Mouse (Mus musculus): Measurements from ENCODE around the gene Rhox11. TPM values are rescaled to one million over a fixed set of nuclear protein-coding genes. Genes with fewer than 3 reads are reported as not detected.
"Not testable (repeated sequence)": the region's sequence is repeated elsewhere in the genome, so short reads cannot be mapped to it uniquely, and the experiment has no call there.

Gene Rhox11
- not detected in 2 replicates for polyA plus RNA-seq (2015; fragmentation: Nextera tagmentation; extraction: Ambion mirVana)

DNA sequence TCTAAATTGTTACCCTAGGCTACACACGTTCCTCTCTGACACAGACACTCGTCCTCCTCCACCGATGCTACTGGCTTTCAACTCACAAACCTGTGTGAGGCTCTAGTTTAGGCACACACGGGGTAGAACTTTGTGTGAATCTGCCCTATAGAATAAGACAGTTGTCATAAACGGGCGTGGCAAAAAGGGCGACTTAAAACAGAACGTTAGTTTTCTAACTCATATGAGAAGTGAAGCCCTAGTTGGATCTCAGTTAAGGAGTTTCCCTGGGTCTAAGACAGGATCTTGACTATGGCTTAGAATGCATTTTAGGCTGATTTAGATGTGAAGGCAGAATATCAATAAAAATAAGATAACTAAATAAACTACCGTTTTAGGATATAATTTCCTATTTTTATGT is at the start of gene Rhox11:
Gene Rhox11, minus strand, starts transcription at position 101 of the 400 bp plus-strand sequence.
- Histone ChIP-seq H3K4me2 (no peak within 1 kb of the TSS), H3K9ac (no peak within 1 kb of the TSS), H3K4me1 (no peaks in the 10 kb centered on the region), H3K9me3 (replicated peaks) (no peaks in the 10 kb centered on the region), H3K36me3 (ENCODE audit: poor library complexity, severe bottlenecking) (no peaks in the 10 kb centered on the region), H3K4me3 (no peak within 1 kb of the TSS), H3K27ac (no peak within 1 kb of the TSS), H3K27me3 (no peaks in the 10 kb centered on the region)
- WGBS = 85% methylated on average over 9 of the region's 9 CpGs
- no peak for ATAC-seq

DNA sequence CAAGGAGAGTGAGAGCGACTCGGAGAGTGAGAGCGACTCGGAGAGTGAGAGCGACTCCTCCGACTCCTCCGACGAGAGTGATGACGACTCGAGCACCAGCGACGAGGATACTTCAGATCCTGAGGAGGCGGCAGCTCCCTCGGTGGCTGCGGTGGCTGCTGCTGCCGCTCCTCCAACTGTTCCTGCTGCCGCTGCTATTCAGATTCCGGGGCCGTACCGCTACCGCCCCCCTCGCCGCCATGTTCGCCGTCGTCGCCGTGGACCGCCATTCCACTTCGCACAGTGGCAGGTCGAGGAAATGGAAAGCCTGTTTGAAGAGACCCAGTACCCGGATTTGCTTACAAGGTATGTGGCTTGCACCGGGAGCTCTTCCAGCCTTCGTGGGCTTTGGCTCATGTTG is 36.5 kb upstream of the Rhox11 start:
- no peaks in the 10 kb centered on the region for H3K27me3 ChIP-seq
- H3K4me2 ChIP-seq = no peak overlapping the region
- no peaks in the 10 kb centered on the region for H3K36me3 ChIP-seq (ENCODE audit: poor library complexity, severe bottlenecking)
- H3K9ac ChIP-seq = no peak overlapping the region
- no peaks in the 10 kb centered on the region for H3K4me1 ChIP-seq
- whole genome bisulfite sequencing = 86% methylated on average over 22 of the region's 34 CpGs
- H3K4me3 ChIP-seq = no peak overlapping the region
- ATAC-seq = no peak
- peaks cover 16% of the 10 kb centered on the region; the same call in 1 of the 2 replicates for H3K9me3 ChIP-seq (replicated peaks)
- no peak overlapping the region for H3K27ac ChIP-seq

DNA sequence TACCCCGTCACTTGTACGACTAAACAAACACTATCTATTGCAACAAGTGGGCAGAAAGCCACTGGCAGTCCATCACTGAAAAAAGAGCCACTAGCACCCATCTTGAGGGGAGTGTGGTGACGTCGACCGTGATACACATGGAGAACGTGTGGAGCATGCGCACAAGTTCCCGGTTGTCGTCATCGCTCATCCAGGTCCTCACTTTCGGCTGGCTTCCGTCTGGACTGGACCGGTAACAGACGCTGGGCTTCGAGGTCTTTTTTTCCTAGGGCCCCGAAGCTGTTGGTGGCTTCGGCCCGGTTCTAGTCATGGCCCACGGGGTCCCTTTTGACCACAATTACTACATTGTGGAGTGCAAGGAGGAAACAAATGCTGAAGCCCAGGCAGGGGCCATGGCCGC is 36.0 kb upstream of the Rhox11 start, which contains the start of gene Rhox13:
Gene Rhox13, plus strand, starts transcription at position 238 of the 400 bp plus-strand sequence.
- Histone ChIP-seq H3K4me2 (no peak within 1 kb of the TSS), H3K4me3 (no peak within 1 kb of the TSS), H3K27me3 (no peaks in the 10 kb centered on the region), H3K36me3 (ENCODE audit: poor library complexity, severe bottlenecking) (no peaks in the 10 kb centered on the region), H3K9me3 (replicated peaks) (peaks cover 16% of the 10 kb centered on the region; the same call in 1 of the 2 replicates), H3K4me1 (no peaks in the 10 kb centered on the region), H3K27ac (no peak within 1 kb of the TSS), H3K9ac (no peak within 1 kb of the TSS)
- 95% methylated on average over 20 of the region's 20 CpGs for WGBS
- no peak for ATAC-seq

DNA sequence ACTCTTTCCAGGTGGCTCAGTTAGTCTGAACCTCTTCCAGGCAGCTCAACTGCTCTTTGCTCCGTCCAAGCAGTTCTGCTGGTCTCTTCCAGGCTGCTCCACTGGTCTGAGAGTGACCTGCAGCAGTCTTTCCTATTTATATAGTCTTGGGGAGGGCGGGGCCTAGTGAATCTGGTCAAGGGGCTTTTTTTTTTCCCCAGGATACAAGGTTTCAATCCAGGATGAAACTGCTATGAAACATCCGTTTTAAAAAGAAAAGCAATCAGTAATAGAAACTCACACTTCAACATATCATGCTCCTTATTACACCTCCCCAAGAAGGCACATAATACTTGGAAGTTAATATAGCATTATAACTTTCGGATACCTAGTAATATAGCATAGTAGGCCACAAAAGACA is 25.9 kb upstream of the Rhox11 start, which contains the start of gene Rhox12:
Gene Rhox12, minus strand, starts transcription at position 101 of the 400 bp plus-strand sequence.
- WGBS = 80% methylated on average over 4 of the region's 4 CpGs
- H3K4me2 ChIP-seq = no peak within 1 kb of the TSS
- H3K36me3 ChIP-seq (ENCODE audit: poor library complexity, severe bottlenecking) = no peaks in the 10 kb centered on the region

DNA sequence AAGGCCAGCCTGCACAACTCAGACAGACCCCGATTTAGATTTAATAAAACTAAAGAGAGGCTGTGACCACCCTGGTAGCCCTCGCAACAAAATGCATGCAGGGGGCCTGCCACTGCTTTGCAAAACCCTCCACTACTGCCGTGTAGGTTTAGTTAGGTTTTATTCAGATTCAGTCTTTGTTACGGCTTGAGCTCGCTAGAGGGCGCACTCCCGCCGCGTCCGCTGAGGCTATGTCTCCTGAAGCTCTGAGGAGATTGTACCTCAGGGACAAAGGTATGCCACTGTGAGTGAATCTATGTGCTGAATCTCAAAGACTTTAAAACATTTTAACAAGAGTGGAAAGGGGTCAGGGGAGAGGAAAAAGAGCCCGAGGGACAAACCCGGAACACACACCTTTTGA is 715 bp downstream of the Rhox11 start:
- Histone ChIP-seq H3K4me2 (no peak overlapping the region), H3K4me3 (no peak overlapping the region), H3K27me3 (no peaks in the 10 kb centered on the region), H3K9me3 (replicated peaks) (no peaks in the 10 kb centered on the region), H3K9ac (no peak overlapping the region), H3K36me3 (ENCODE audit: poor library complexity, severe bottlenecking) (no peaks in the 10 kb centered on the region), H3K27ac (no peak overlapping the region), H3K4me1 (no peaks in the 10 kb centered on the region)
- peak; percentile 63; the same call in 1 of the 2 replicates for ATAC-seq
- 18% methylated on average over 12 of the region's 12 CpGs for WGBS

More for the DNA sequence above, 25.9 kb upstream of the Rhox11 start, which contains the start of gene Rhox12:
- no peak within 1 kb of the TSS for H3K9ac ChIP-seq
- no peaks in the 10 kb centered on the region for H3K27me3 ChIP-seq
- H3K27ac ChIP-seq = no peak within 1 kb of the TSS
- H3K4me3 ChIP-seq = no peak within 1 kb of the TSS
- no peak for ATAC-seq
- H3K9me3 ChIP-seq (replicated peaks) = no peaks in the 10 kb centered on the region
- H3K4me1 ChIP-seq = no peaks in the 10 kb centered on the region

DNA sequence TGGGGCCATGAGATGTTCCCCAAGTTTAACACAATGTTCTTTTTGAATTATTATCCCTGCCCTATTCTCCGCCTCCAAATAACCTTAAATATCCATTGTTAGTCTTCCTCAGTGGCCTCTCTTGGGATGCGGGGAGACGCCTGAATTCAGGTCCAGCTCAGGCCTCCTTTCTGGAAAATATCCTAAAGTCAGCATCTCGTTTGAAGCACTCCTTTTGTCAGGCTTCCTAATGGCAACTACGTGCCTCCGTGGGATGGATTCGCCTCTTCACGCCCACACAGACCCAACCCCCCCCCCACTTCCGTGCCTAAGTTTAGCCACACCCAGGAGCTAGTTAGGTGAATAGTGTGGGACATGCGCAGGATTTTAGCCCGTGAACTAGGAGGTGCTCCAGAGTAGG is 18.8 kb downstream of the Rhox11 start, which contains the start of gene Rhox10:
Gene Rhox10, plus strand, starts transcription at position 301 of the 400 bp plus-strand sequence.
- no peaks in the 10 kb centered on the region for H3K27me3 ChIP-seq
- no peak within 1 kb of the TSS for H3K27ac ChIP-seq
- ATAC-seq = no peak
- H3K9ac ChIP-seq = no peak within 1 kb of the TSS
- no peaks in the 10 kb centered on the region for H3K9me3 ChIP-seq (replicated peaks)
- no peaks in the 10 kb centered on the region for H3K4me1 ChIP-seq
- H3K4me2 ChIP-seq = no peak within 1 kb of the TSS
- no peak within 1 kb of the TSS for H3K4me3 ChIP-seq
- WGBS = 89% methylated on average over 11 of the region's 11 CpGs
- H3K36me3 ChIP-seq (ENCODE audit: poor library complexity, severe bottlenecking) = no peaks in the 10 kb centered on the region

DNA sequence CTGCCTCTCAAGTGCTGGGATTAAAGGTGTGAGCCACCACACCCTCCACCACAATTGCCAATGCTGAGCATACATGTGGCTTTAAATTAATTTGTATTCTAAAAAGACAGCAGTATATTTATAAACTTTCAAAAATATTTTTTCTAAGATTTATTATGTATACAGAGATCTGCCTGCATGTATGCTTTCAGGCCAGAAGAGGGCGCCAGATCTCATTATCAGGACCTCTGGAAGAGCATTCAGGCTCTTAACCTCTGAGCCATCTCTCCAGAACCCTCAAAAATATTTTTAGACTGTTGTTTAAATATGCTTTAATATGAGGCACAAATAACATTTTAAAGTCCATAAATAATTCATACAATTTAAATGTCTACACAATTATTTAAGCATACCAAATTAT is 23.4 kb downstream of the Rhox11 start:
- no peaks in the 10 kb centered on the region for H3K4me1 ChIP-seq
- no peak for ATAC-seq
- H3K27me3 ChIP-seq = no peaks in the 10 kb centered on the region
- no peak overlapping the region for H3K4me2 ChIP-seq
- H3K9me3 ChIP-seq (replicated peaks) = no peaks in the 10 kb centered on the region
- H3K36me3 ChIP-seq (ENCODE audit: poor library complexity, severe bottlenecking) = no peaks in the 10 kb centered on the region
- H3K4me3 ChIP-seq = no peak overlapping the region
- H3K9ac ChIP-seq = no peak overlapping the region
- 0% methylated on average over 1 of the region's 1 CpGs for whole genome bisulfite sequencing
- no peak overlapping the region for H3K27ac ChIP-seq

DNA sequence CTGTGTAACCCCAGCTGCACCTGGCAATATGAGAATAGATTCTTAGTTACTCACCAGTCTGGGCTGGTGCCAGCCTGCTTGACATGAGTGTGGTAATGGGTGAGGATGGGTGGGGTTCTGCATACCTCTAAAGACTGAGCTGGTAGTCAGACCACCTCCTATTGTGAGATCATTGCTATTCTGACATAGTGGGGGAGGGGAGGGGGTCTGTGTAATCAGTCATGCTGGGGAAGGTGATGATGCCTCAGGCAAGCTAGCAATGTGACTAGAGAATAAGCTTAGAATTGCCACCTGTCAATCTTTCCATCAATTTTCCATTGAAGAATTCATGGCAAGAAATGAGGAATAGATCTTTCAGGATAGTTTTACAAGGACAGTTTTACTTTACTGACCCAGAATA is 41.9 kb downstream of the Rhox11 start, which contains the start of gene Btg1-ps2:
Gene Btg1-ps2, minus strand, starts transcription at position 101 of the 400 bp plus-strand sequence.
- not testable (repeated sequence) for H3K36me3 ChIP-seq (ENCODE audit: poor library complexity, severe bottlenecking); H3K4me1 ChIP-seq; H3K27ac ChIP-seq; H3K9ac ChIP-seq; H3K9me3 ChIP-seq (replicated peaks); H3K4me2 ChIP-seq; ATAC-seq; H3K27me3 ChIP-seq; H3K4me3 ChIP-seq

DNA sequence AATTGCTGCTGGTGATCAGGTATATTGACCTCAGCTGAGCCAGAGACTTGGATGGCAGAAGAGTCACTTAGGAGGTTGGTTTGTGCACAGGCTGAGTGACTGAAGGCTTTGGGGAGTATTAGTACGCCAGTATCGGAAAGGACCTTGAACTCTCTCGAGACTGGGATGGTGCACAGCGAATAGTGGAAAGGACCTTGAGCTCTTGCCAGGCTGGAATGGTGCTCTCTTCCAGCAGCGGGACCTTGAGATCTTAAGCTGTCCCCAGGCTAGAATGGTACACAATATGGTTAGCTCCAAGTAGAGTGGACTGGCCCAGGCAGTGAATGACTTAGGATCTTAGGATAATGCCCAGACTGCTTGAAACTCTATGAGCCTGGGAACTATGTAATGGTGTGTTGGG is 45.3 kb downstream of the Rhox11 start:
- no peak overlapping the region for H3K4me2 ChIP-seq
- ATAC-seq = no peak
- no peaks in the 10 kb centered on the region for H3K9me3 ChIP-seq (replicated peaks)
- no peak overlapping the region for H3K4me3 ChIP-seq
- no peak overlapping the region for H3K27ac ChIP-seq
- H3K27me3 ChIP-seq = no peaks in the 10 kb centered on the region
- H3K9ac ChIP-seq = no peak overlapping the region
- H3K36me3 ChIP-seq (ENCODE audit: poor library complexity, severe bottlenecking) = no peaks in the 10 kb centered on the region
- WGBS = 93% methylated on average over 5 of the region's 5 CpGs
- H3K4me1 ChIP-seq = no peaks in the 10 kb centered on the region

DNA sequence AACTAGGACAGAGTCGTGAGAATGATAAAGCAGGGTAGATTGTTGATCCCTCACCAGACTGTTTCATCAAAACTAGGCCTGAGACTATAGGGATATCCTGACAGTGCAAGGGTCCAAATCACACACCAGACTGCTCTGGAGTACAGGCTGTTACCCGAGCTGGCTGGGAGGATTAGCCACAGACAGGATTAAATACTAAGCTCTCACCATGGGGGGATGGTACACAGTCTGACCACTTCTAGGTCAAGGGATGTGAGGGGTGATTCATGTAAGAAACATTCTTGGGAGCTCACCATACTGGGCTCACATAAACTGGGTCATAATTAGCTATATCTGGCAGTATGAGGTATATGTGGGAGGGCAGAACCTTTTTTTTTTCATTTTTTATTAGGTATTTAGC is 51.1 kb downstream of the Rhox11 start:
- Histone ChIP-seq H3K9me3 (replicated peaks) (no peaks in the 10 kb centered on the region), H3K27ac (no peak overlapping the region), H3K9ac (no peak overlapping the region), H3K4me3 (no peak overlapping the region), H3K4me2 (no peak overlapping the region), H3K4me1 (no peaks in the 10 kb centered on the region), H3K27me3 (no peaks in the 10 kb centered on the region), H3K36me3 (ENCODE audit: poor library complexity, severe bottlenecking) (no peaks in the 10 kb centered on the region)
- WGBS = 46% methylated on average over 2 of the region's 2 CpGs
- ATAC-seq = no peak

Other genes with a start within 250 kb of the Rhox11 start
- gene Rhox8, start 206.2 kb downstream of the Rhox11 start, polyA plus RNA-seq (2015; fragmentation: Nextera tagmentation; extraction: Ambion mirVana) = 0.24 TPM in 1 of 2 replicates, not detected in the other
- not detected in 2 replicates for gene Rhox7b, start 187.9 kb downstream of the Rhox11 start, polyA plus RNA-seq (2015; fragmentation: Nextera tagmentation; extraction: Ambion mirVana)
- not detected in 2 replicates for gene Rhox9, start 183.4 kb downstream of the Rhox11 start, polyA plus RNA-seq (2015; fragmentation: Nextera tagmentation; extraction: Ambion mirVana)
- not detected in 2 replicates for gene Btg1-ps1, start 66.3 kb downstream of the Rhox11 start, polyA plus RNA-seq (2015; fragmentation: Nextera tagmentation; extraction: Ambion mirVana)
- not detected in 2 replicates for gene Btg1-ps2, start 42.0 kb downstream of the Rhox11 start, polyA plus RNA-seq (2015; fragmentation: Nextera tagmentation; extraction: Ambion mirVana)
- not detected in 2 replicates for gene Rhox10, start 18.7 kb downstream of the Rhox11 start, polyA plus RNA-seq (2015; fragmentation: Nextera tagmentation; extraction: Ambion mirVana)
- not detected in 2 replicates for gene Rhox12, start 25.8 kb upstream of the Rhox11 start, polyA plus RNA-seq (2015; fragmentation: Nextera tagmentation; extraction: Ambion mirVana)
- not detected in 2 replicates for gene Rhox13, start 36.1 kb upstream of the Rhox11 start, polyA plus RNA-seq (2015; fragmentation: Nextera tagmentation; extraction: Ambion mirVana)
- 5.1 and 5.4 TPM in 2 replicates for gene Zbtb33, start 104.7 kb upstream of the Rhox11 start, polyA plus RNA-seq (2015; fragmentation: Nextera tagmentation; extraction: Ambion mirVana)
- gene Tmem255a, start 167.3 kb upstream of the Rhox11 start, polyA plus RNA-seq (2015; fragmentation: Nextera tagmentation; extraction: Ambion mirVana) = 12.5 and 16.1 TPM in 2 replicates
- not detected in 2 replicates for gene Atp1b4, start 231.0 kb upstream of the Rhox11 start, polyA plus RNA-seq (2015; fragmentation: Nextera tagmentation; extraction: Ambion mirVana)

All from forebrain, embryonic 13.5 days (tissue).